Mouse (Mus musculus): Measurements from ENCODE around the gene Gm3448. TPM values are rescaled to one million over a fixed set of nuclear protein-coding genes. Genes with fewer than 3 reads are reported as not detected.
"Not testable (repeated sequence)": the region's sequence is repeated elsewhere in the genome, so short reads cannot be mapped to it uniquely, and the experiment has no call there.

Gene Gm3448
- polyA plus RNA-seq, 1 experiment, result 3.7 TPM

GRCm38 (mm10) chr17:15024502-15025193, 16.7 kb downstream of the Gm3448 start:
- H3K4me3 ChIP-seq (ENCODE audit: insufficient read depth, low read length); H3K27ac ChIP-seq (ENCODE audit: insufficient read depth, low read length); H3K4me1 ChIP-seq (ENCODE audit: control insufficient read depth, insufficient read depth, low read length): not testable (repeated sequence)

- H3K4me3 ChIP-seq (ENCODE audit: insufficient read depth, low read length); H3K4me1 ChIP-seq (ENCODE audit: control insufficient read depth, insufficient read depth, low read length); H3K27ac ChIP-seq (ENCODE audit: insufficient read depth, low read length): not testable (repeated sequence)
These were observed 17.4 kb downstream of the Gm3448 start for GRCm38 (mm10) chr17:15023878-15024492.

- H3K4me1 ChIP-seq (ENCODE audit: control insufficient read depth, insufficient read depth, low read length); H3K4me3 ChIP-seq (ENCODE audit: insufficient read depth, low read length); H3K27ac ChIP-seq (ENCODE audit: insufficient read depth, low read length): not testable (repeated sequence)
These were observed 19.7 kb downstream of the Gm3448 start for GRCm38 (mm10) chr17:15021503-15022220.

GRCm38 (mm10) chr17:15009706-15010413, 31.5 kb downstream of the Gm3448 start, which contains the start of gene Gm3435:
Gm3435 (plus strand) TSS chr17:15010176.
- H3K4me3 ChIP-seq (ENCODE audit: insufficient read depth, low read length); H3K4me1 ChIP-seq (ENCODE audit: control insufficient read depth, insufficient read depth, low read length); H3K27ac ChIP-seq (ENCODE audit: insufficient read depth, low read length): not testable (repeated sequence)

- H3K4me3 ChIP-seq (ENCODE audit: insufficient read depth, low read length); H3K4me1 ChIP-seq (ENCODE audit: control insufficient read depth, insufficient read depth, low read length); H3K27ac ChIP-seq (ENCODE audit: insufficient read depth, low read length): not testable (repeated sequence)
These were observed 32.2 kb downstream of the Gm3448 start for GRCm38 (mm10) chr17:15009088-15009487.

- H3K27ac ChIP-seq (ENCODE audit: insufficient read depth, low read length); H3K4me3 ChIP-seq (ENCODE audit: insufficient read depth, low read length); H3K4me1 ChIP-seq (ENCODE audit: control insufficient read depth, insufficient read depth, low read length): not testable (repeated sequence)
These were observed 41.3 kb downstream of the Gm3448 start for GRCm38 (mm10) chr17:15000047-15000446.

GRCm38 (mm10) chr17:14994140-14994539, 47.2 kb downstream of the Gm3448 start:
- not testable (repeated sequence) for H3K4me3 ChIP-seq (ENCODE audit: insufficient read depth, low read length); H3K4me1 ChIP-seq (ENCODE audit: control insufficient read depth, insufficient read depth, low read length); H3K27ac ChIP-seq (ENCODE audit: insufficient read depth, low read length)

GRCm38 (mm10) chr17:14993139-14993832, 48.1 kb downstream of the Gm3448 start:
- not testable (repeated sequence) for H3K4me3 ChIP-seq (ENCODE audit: insufficient read depth, low read length); H3K4me1 ChIP-seq (ENCODE audit: control insufficient read depth, insufficient read depth, low read length); H3K27ac ChIP-seq (ENCODE audit: insufficient read depth, low read length)

GRCm38 (mm10) chr17:14992522-14993138, 48.7 kb downstream of the Gm3448 start:
- not testable (repeated sequence) for H3K27ac ChIP-seq (ENCODE audit: insufficient read depth, low read length); H3K4me3 ChIP-seq (ENCODE audit: insufficient read depth, low read length); H3K4me1 ChIP-seq (ENCODE audit: control insufficient read depth, insufficient read depth, low read length)

GRCm38 (mm10) chr17:14990116-14990702, 51.1 kb downstream of the Gm3448 start:
- H3K4me3 ChIP-seq (ENCODE audit: insufficient read depth, low read length); H3K4me1 ChIP-seq (ENCODE audit: control insufficient read depth, insufficient read depth, low read length): not testable (repeated sequence)

GRCm38 (mm10) chr17:14978362-14979038, 62.8 kb downstream of the Gm3448 start, which contains the start of the genes 9030025P20Rik and Gm3417:
9030025P20Rik (plus strand) TSS chr17:14978468.
Gm3417 (minus strand) TSS chr17:14978790.
- H3K4me1 ChIP-seq (ENCODE audit: control insufficient read depth, insufficient read depth, low read length); H3K4me3 ChIP-seq (ENCODE audit: insufficient read depth, low read length); H3K27ac ChIP-seq (ENCODE audit: insufficient read depth, low read length): not testable (repeated sequence)

More at GRCm38 (mm10) chr17:14990116-14990702, 51.1 kb downstream of the Gm3448 start:
- H3K27ac ChIP-seq (ENCODE audit: insufficient read depth, low read length), result not testable (repeated sequence)

GRCm38 (mm10) chr17:14977718-14978361, 63.5 kb downstream of the Gm3448 start:
- H3K4me1 ChIP-seq (ENCODE audit: control insufficient read depth, insufficient read depth, low read length); H3K4me3 ChIP-seq (ENCODE audit: insufficient read depth, low read length); H3K27ac ChIP-seq (ENCODE audit: insufficient read depth, low read length): not testable (repeated sequence)

GRCm38 (mm10) chr17:14968373-14968913, 72.9 kb downstream of the Gm3448 start:
- H3K4me3 ChIP-seq (ENCODE audit: insufficient read depth, low read length); H3K4me1 ChIP-seq (ENCODE audit: control insufficient read depth, insufficient read depth, low read length); H3K27ac ChIP-seq (ENCODE audit: insufficient read depth, low read length): not testable (repeated sequence)
